Mouse (Mus musculus) megakaryocyte, embryonic 14.5 days (primary cell): ENCODE measurements around the gene Crtac1.

Experiments
- FLI1 ChIP-seq: IDR thresholded peaks from 2 replicates; pipeline ENCODE4 v1.6.1; 2012; ENCODE audit warnings: low read length, inconsistent platforms, mixed read lengths
- GATA1 ChIP-seq: IDR thresholded peaks from 3 replicates; pipeline ENCODE4 v1.6.1; 2012; ENCODE audit warnings: mixed read lengths, low read length, inconsistent platforms, borderline replicate concordance

GRCm38 (mm10) chr19:42356854-42357253, 74.7 kb downstream of the Crtac1 start:
- TF ChIP-seq FLI1 (no peak), GATA1 (no peak)
